Mouse (Mus musculus) retina, postnatal 1 day (tissue): ENCODE measurements around the gene Rnls.

ENCODE experiments used
- DNase-seq: peaks from one replicate; pipeline ENCODE4 v3.0.0-alpha.2; 2012

Rnls gene

DNA sequence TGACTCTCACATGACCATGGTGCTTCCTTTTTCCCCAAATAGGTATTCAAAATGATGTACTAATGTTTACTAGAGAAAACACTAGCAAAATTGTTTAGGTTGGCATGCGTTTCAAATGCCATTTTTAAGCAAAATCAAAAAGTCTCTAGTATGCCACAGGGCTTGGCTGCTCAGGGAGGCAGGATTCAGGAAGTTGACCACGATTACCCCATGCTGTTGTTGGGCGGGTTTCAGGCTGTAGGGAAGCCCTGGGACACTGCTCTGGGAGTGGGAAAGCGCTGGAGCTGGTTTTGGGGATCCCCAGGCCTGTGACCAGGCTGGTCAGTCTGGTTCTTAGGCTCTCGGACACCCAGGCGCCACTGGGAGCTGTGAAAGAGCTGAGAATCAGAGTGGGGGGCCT, 213.7 kb downstream of the Rnls start:
- DNase-seq, result no peak

DNA sequence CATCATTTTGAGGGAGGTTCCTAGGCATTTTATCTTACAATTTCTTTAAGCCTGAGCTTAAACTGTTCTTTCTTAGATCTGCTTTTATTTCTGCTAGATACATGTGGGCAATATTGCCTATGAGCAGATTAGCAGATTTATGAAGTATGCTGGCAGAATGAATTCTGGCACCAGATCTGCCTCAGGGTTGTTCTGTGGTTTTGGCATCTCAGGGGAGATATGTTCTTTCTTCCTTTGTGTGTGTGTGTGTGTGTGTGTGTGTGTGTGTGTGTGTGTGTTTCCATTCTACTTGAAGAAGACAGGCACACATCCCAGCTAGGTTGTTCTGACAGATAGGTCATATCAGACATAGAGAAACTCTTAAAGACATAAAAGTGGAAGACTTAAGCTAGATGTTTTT, 218.1 kb downstream of the Rnls start:
- DNase-seq, result no peak

DNA sequence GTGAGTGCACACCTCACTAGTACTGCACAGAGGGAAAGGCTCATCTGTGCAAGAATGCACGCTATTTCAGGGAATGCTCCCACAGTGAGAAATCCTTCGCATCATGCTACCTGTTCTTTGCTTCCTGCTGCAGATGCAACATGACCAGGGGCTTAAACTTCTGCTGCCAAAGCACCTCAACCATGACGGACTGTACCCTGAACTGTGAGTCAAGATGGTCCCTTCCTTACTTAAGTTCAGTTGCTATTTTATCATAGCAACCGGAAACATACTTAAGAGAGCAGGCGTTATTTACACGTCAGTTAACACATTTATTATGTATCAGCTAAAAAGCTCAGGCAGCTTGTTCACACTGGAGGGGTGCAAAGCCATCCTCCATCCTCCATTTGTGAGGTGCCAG, 222.2 kb downstream of the Rnls start:
- peak; percentile 13 for DNase-seq

DNA sequence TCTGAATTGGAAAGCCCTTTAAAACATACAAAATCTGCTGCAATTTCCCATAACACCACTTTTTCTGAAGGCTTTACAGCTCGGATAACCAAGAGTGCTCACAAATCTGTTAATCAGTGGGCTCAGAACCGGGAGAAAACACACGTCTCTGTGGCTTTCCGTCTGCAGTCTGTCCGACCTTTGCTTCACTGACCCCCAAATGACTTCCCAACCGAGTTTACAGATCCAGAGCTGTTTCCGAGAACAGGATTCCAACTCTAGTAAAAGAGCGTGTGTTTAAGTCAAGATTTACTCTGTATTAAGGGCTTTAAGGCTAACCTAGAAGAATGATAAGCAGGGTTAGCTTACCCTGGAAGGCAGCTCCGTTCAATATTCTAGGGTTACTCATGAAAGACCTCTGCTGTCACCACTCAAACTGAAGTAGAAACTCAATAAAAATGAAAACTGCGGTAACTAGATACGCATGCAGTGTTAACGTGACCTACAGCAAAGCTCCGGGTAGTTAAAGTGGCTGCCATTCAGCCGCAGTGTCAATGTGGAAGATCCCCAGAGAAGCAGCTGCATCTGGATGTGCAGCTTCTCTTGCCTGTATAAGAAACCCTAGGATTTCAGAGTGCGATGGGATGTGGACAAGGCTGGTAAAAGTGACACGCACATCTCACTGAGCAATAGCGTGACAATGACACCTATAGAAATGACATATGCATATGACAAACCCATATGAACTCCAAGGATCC, 224.4 kb downstream of the Rnls start:
- no peak for DNase-seq

DNA sequence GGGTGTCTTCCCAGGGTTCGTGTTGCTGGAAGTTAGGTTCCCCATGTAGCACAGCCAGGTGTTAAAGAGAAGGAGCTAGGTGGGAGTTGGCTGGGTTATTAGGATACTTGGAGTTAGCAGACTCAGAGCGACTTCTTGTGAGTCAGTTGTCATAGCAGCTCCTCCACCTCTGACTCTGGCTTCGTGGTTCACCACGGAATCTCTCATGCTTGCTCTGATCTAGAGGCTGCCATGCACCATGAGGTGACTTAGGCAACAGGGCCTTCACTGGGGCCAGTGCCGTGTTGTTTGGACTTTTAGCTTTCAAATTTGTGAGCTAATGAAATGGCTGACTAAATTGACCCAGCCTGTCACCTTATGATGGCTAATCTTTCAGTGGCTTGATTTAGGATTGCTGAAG, 227.3 kb downstream of the Rnls start:
- DNase-seq, result no peak

DNA sequence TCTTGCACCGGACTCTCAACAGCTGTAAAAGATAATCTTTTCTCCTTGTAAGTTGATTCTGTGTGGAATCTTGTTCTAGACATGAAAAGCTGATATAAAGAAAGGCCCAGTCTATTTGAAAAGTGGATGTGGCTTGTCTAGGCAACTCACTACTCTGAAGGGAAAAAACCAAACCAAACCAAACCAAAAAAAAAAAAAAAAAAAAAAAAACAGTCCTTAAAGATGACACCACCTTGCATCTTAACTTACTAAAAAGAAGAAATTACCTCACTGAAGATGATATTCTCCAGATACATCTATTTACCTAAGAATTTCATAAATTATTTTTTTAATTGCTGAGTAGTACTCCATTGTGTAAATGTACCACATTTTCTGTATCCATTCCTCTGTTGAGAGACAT, 230.2 kb downstream of the Rnls start:
- no peak for DNase-seq

DNA sequence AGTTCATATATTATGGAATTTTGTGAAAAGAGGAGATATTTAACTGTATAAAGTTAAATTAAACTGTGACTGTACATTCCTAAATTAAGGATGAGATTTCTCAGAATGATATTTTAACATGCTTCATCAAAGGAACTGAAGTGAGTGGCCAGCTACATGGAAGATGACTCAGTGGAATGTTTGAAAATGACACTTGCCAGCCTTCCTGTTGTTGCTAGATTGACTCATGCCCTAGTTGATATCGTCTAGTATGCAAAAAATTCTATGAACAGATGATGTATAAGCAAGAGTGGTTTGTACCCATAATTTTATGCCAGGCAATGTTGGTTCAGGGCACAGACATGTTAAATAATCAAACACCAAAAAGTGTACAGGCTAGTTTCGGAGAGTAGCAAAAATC, 232.2 kb downstream of the Rnls start:
- DNase-seq, result no peak

DNA sequence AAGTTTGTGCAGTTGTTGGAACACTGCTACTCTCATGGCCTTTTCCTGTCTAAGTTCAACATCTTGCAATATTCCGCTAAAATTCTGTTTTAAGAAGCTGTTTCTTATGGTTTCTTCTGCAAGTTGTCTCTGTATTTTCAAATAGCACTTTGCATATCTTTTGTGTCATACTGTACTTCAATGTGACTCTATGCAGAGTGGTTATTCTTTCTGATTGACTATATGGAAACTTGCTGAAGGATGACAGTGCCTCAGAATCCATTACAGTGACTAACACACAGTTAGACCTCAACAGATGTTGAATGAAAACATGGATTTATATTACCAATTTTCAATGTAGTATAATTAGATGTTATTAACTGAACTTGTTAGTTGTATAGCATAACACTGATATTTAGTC, 232.9 kb downstream of the Rnls start:
- no peak for DNase-seq

DNA sequence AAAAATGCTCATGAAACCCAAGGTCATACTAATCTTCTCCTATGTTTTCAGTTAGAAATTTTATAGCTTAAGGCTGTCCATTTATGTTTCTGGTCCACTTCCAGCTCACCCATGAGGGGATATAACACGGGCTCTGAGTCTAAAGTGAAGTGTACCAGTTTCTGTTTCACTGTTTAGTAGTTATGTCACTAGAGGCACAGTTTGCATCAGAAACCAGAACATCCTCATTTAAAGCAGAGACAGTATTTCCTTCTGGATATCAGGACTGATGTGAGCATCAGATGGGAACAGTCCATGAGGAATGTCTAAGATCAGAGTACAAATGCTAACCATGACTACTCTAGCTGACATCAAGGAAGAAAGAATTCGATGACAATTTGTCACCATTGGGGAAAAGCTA, 233.9 kb downstream of the Rnls start:
- DNase-seq, result no peak

DNA sequence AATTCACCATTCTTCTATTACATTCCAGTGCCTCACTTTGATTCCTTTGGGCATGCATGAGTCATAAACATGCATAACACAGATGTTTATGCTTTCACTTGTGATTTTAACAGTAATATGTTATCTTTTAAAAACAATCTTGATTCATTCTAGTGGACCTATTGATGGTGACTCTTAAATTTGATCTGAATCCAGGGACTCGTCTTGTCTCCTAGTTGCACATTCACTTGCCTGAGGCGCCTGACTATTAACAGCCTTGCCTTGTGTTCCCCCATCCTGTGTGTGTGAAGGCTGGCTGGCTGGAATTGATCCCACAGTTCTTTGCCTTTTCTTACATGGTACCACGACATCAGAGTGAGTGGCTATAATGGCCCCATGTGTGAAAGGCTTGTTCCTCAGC, 243.7 kb downstream of the Rnls start:
- no peak for DNase-seq

DNA sequence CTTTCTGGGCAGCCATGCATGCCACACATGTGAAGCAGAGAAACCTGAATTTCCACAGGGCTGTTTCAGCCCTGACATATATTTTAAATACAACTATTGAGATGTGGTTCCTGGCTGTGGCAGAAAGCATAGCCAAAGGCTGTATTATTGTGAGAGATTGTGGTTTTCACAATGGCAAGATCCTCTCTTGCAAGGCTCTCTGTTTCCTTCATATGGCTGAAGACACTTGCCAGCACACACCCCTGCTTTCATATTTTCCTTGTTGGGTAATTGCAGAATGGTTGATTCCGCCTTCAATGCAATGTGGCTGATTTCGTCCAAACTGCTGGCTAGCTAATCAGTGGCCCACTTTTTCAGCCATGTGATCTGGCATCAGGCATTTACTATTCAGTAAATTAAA, 248.9 kb downstream of the Rnls start:
- DNase-seq, result no peak

DNA sequence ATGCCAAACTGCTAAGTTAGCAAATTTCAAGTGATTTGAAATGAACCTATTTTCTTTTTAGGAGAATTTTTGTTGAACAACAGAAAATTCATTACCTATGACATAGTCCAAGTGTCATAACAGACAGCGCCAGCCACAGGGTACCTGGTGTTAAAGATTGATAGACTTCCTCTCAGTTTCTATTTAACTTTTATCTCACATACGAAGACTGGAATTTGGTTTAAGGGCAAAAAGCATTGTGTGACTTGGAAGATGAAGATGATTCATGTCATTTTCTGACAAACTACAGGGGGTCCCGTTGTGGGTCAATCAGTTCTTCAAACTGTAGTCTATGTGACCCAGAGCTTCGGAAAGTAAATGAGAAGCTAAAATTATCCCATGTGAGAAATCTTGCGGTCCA, 254.8 kb downstream of the Rnls start:
- no peak for DNase-seq

DNA sequence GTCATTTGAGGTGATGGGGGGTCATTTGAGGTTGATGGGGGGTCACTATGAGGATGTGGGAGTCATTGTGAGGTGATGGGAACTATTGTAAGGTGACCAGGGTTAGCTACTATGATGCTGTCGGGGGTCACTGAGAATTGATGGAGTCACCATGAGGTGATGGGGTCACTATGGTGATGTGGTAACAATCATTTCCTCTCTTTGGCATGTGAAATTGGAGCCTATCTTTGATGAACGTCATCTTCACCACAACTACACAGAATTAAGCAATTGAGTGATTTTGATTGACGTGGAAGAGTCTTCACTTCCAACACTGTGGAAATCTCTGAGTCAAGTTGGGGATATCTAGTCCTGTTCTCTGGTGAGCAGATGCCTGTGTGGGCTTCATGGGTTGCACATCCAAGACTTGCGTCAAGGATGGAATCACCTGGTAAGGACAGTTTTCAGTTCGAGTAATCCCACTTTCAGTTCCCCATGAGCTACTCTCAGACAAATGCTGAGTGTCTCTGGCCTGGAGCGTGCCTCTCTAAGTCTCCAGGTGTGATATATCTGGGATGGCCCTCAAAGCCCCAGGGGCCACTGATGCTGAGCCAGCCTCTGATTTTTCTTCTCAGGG, 269.4 kb downstream of the Rnls start:
- no peak for DNase-seq

DNA sequence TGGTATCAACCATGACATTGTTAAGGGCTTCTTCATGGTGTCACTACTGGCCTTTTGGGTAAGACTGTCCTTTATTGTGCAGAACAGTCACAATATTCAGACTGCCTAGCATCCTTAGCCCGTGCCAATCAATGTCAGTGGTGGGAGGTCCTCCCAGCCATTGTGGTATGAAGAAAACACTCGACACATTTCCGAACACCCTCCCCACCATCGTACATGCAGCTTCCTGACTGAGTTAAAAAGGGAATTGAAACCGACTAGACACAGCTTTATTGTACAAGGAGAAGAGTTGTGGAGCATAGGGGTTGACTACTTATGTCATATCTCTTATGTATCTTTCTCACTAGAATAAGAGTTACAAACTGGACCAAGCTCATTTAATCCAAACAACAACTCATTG, 272.1 kb downstream of the Rnls start:
- DNase-seq, result no peak

DNA sequence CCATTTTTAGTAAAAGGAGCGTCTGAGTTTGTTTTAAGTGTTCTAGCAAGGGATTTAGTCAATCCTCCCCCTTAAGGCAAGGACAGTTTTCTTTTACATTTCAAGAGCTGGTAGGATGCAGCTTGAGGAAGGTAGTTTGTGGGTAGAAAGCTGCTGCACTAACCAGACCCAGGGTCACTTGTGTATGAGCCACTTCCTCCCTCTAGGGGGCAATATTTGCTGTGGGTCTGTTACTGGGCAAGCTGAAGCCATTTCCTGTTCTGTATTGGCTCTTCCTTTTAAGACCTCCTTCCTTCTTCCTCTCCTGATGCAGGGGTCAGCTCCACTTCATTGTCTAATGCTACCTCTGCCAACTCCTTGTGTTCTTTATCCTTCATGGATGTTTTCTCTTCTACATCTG, 273.2 kb downstream of the Rnls start:
- no peak for DNase-seq

DNA sequence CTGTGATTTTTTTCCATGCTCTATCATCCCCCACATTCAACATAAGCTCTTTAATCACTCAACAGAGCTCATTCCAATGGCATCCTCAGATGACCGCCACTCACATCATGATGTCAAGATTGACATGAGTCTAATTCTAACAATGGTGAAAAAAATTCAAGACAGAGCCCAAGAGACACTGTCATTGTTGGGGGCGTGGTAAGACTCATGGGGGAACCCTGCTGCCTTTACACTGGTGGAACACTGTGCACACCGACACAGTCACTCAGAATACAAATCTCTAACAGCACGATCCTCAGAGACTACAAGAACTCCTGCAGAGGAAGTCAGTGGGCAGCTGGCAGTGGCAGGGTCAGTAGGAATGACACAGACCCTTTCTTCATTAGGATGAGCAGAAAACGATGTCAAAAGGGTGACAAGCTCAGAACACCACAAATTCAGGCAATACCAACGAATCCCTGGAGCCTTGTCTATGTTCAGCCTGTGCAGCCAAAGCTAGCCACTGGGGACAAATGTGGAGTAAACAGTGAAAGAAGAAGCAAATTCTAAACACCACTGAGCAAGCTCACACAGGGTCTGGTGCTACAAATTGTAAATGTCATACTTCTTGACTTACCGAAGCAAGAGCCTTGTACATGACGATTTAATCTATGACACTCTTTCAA, 277.3 kb downstream of the Rnls start:
- no peak for DNase-seq

DNA sequence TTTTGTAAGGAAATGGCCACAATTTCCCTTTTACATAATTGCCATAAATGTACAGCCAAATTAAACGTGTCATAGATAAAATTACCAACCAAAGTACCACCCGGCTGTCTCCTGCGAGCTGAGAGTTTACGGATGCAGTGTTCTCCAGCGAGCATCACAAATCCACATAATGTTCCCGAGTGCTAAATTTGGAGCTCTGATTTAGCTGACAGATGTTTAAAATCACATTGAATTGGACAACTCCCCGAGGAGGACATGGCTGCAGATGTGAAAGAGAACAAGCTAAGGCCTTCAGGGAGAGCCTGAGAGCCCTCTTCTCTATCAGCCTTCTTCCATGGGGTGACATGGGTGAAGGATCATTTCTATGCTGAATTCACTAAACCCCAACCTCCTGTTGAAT, 278.3 kb downstream of the Rnls start:
- no peak for DNase-seq

DNA sequence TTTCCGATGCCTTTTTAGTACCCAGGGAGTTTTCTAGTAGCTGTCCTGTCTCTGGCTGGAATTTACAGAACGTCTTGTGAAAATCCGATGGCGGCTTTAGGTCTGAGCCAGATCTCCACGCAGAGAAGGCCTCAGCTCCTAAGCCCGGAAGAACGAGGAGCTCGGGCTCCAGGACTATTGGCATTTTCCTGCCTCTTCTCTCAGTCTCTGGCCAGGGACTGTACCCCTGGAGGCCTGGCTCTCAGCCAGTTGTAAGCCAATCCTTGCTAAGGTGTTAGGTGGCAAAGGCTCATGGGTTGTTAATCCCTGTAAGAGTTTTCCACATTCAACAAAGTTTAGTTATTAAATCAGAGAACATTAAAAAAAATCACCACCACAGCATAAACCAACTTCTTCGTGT, 281.7 kb downstream of the Rnls start:
- DNase-seq, result no peak

DNA sequence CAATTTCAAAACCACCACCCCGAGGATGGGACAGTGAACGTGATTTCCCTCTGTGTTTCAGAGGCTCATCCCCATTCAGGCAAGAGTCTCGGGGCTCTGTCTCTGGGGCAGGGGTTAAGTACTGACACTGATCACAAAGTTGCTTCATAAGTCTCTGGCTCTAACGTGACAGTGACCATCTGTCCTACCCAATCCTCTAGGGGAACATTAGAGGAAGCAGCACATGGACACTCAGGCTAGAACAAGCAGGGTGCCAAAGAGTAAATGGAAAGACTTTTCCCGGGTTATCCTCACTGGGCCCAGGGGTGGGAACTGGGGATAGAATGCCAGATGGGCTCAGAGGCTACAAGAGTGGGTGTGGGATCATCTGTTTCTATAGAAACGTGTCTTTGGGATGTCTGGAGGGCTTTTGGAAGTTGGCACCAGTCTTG, 282.1 kb downstream of the Rnls start:
- DNase-seq, result no peak

DNA sequence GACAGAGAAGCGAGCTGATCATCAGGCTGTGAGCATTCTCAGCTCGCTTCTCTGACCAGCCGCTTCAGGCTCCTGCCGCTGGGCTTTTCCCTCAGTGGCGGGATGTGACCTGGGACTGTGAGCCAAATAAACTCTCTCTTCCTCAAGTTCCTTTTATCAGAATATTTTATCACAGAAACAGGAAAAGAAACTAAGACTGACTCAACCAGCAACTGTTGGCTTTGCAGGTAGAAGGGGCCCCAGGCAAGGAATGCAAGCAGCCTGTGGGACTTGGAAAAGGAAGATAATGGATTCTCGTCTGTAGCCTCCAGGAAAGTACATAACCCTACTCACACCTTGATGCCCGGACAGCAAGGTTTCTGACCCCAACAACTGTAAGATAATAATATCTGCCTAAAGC, 283.0 kb downstream of the Rnls start:
- DNase-seq, result no peak

DNA sequence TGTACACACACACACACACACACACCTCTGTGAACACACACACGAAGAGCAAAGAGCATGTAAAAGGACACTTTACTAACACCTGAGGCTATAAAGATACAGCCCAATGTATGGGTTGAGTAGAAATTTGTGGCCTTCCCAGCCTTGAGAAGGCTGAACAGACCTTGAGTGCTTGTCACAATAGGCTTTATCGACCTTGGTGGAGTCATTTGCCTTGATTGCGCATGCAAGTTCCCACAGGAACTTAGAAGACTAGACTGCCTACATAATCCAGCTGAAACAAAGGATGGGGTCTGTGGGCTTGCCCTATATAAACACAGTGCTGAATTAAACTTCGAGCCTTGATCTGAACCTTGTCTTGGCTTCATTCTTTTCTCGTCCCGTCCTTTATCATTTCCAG, 288.2 kb downstream of the Rnls start:
- no peak for DNase-seq

DNA sequence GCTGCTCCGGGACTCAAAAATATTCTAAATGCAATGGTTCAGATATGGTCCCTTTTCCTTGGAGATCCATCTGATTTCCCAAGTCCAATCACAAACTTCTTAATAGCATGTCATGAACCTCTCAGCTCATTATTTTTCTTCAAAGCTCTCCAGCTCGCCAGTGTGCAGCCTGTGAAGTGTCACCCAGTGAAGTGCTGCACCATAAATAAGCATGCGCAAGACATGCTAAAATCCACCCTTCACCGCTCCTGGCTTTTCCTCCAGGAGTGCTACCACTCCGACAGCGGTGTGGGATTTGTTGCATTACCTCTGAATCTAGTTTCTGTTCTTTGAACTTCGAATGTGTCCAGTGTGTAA, 289.3 kb downstream of the Rnls start:
- DNase-seq, result no peak

DNA sequence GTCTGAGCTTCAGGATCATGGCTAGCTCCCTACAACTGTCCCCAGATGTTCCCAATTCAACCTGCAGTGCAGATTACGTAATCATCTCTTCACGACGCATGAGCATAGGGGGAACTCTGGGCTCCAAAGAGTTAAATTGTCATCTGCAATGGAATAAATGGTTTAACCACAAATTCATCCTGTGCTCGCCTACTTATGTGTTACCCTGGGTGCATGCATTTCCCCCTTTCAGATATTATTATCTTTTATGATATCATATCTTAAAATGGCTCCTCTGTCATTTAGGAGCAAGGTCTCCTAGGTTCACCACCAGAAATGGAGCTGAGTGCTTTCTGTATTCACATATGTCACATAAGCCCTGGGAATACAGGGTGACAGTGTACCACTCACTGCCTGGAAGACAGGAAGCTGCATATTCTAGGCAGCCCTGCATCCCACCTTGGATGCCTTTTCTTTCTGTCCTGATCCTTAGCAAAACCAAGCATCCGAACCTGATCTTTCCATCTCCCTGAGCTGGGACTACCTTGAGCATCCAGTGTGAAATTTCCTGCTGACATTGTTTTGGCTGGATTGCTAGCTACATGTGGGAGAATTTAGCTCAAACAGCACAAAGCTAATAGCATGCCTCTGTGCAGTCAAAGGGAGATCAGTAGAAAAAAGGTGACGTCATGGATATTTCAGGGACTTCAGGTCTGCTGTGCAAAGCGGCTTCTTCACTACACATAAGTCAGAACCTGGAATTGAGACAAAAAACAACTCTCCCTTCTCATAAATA, 289.9 kb downstream of the Rnls start:
- DNase-seq, result no peak
